Mouse (Mus musculus) testis, adult 2 months (tissue): ENCODE data around the gene Pik3ip1. TPM values are rescaled to one million over a fixed set of nuclear protein-coding genes. Genes with fewer than 3 reads are reported as not detected.

Source experiments
- H3K27ac ChIP-seq: fragments of 200-500 bp; 2 replicates; pipeline ENCODE4 v1.5.1; 2012; ENCODE audit warnings: low read depth, low read length; ENCODE audit not compliant: control insufficient read depth, insufficient read depth
- H3K27me3 ChIP-seq: fragments of 200-500 bp; 2 replicates; pipeline ENCODE4 v1.6.1; 2012; ENCODE audit warnings: mild to moderate bottlenecking, low read length, moderate library complexity; ENCODE audit not compliant: control insufficient read depth, insufficient read depth
- H3K36me3 ChIP-seq: fragments of 200-500 bp; 2 replicates; pipeline ENCODE4 v1.6.1; 2012; ENCODE audit warnings: mild to moderate bottlenecking, low read length; ENCODE audit not compliant: control insufficient read depth, insufficient read depth
- H3K4me1 ChIP-seq: fragments of 200-500 bp; 2 replicates; pipeline ENCODE4 v1.6.1; 2012; ENCODE audit warnings: low read length; ENCODE audit not compliant: control insufficient read depth, insufficient read depth
- H3K4me3 ChIP-seq: fragments of 200-500 bp; 2 replicates; pipeline ENCODE4 v1.5.1; 2012; ENCODE audit warnings: low read depth, mild to moderate bottlenecking, low read length, moderate library complexity, mixed read lengths; ENCODE audit not compliant: control insufficient read depth
- CTCF ChIP-seq: fragments of 200-500 bp; IDR thresholded peaks from 2 replicates; pipeline ENCODE4 v1.5.1; 2012; ENCODE audit warnings: low read depth, mild to moderate bottlenecking, inconsistent platforms, low read length, moderate library complexity; ENCODE audit not compliant: control insufficient read depth, insufficient read depth, insufficient replicate concordance
- POLR2A ChIP-seq: fragments of 200-500 bp; IDR thresholded peaks from 2 replicates; pipeline ENCODE4 v1.6.1; 2012; ENCODE audit warnings: low read depth, mild to moderate bottlenecking, inconsistent platforms, low read length, moderate library complexity; ENCODE audit not compliant: control insufficient read depth
- polyA plus RNA-seq: library from polyadenylated mRNA; depleted of rRNA; stranded (reverse); fragments of >200 nt; gene quantifications from 2 replicates; pipeline ENCODE4 v1.2.3, GENCODE M21; 2012

Gene Pik3ip1
- polyA plus RNA-seq, 1 experiment: 146 TPM

- no peak for TF ChIP-seq CTCF
- TF ChIP-seq POLR2A: no peak
- Histone ChIP-seq H3K4me1 (no peaks in the 10 kb centered on the region), H3K27me3 (no peaks in the 10 kb centered on the region), H3K27ac (no peak overlapping the region), H3K36me3 (no peaks in the 10 kb centered on the region), H3K4me3 (no peak overlapping the region)
Observed at GRCm38 (mm10) chr11:3318286-3318685, 11.9 kb upstream of the Pik3ip1 start.

- no peaks in the 10 kb centered on the region for H3K27me3 ChIP-seq
- no peak for TF ChIP-seq CTCF
- no peak overlapping the region; the same call in 1 of the 2 replicates for H3K27ac ChIP-seq
- no peak overlapping the region; the same call in 1 of the 2 replicates for H3K4me3 ChIP-seq
- H3K36me3 ChIP-seq: peaks cover 1% of the 10 kb centered on the region; the same call in 1 of the 2 replicates
- H3K4me1 ChIP-seq: peaks cover 10% of the 10 kb centered on the region
Observed at GRCm38 (mm10) chr11:3328271-3328670, 1.9 kb upstream of the Pik3ip1 start.

DNA sequence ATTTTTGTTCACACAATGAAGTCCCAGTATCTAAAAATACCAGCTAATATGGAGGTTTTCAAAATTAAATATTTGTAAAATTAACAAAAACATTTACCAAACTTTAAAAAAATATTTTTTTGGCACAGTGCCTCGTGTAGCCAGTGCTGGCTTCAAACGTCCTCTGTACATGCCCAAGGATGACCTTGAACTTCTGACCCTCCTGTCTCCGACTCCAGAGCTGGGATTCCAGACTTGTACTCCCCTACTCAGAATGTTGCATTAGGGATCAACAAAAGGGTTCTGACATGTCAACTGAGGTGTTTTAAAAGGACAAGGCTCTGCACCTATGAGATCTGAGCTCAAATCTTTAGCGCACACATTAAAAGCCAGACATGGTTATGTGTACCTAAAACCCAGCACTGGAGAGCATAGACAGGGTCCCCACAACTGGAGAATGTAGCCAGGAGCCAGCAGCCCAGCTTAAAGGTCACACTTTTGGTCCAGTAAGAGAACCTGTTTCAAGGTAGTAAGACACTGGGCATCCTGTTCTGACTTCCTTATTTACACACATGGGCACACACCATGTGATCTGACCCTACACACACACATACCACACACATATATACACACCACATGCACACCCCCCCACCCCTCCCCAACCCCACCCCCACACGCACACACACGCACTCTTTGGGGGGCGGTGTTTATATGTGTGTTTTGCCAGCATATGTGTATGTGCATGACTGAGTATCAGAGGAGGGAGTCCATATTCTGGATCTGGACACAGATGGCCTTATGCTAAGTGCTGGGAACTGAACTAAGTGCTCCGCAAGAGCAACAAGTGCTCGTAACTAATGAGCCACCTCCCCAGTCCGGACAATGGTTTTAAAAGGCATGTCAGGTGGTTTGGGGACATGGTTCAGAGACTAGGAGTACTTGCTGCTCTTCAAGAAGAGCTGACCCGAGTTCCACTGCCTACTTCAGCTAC lies 1.1 kb upstream of the Pik3ip1 start:
- H3K4me1 ChIP-seq: peaks cover 11% of the 10 kb centered on the region
- H3K27me3 ChIP-seq: no peaks in the 10 kb centered on the region
- peak overlapping the region; percentile 27; the same call in 1 of the 2 replicates for H3K27ac ChIP-seq
- H3K4me3 ChIP-seq: peak overlapping the region; percentile 51
- TF ChIP-seq CTCF (no peak), POLR2A (no peak)
- peaks cover 1% of the 10 kb centered on the region; the same call in 1 of the 2 replicates for H3K36me3 ChIP-seq

- Histone ChIP-seq H3K36me3 (peaks cover 6% of the 10 kb centered on the region), H3K27me3 (no peaks in the 10 kb centered on the region), H3K27ac (peak overlapping the region; percentile 92), H3K4me3 (peak overlapping the region; percentile 86), H3K4me1 (peaks cover 11% of the 10 kb centered on the region)
- no peak for TF ChIP-seq POLR2A
- TF ChIP-seq CTCF: no peak
Observed at GRCm38 (mm10) chr11:3330566-3330965, 365 bp downstream of the Pik3ip1 start.

- Histone ChIP-seq H3K4me3 (peak overlapping the region; percentile 86), H3K4me1 (peaks cover 11% of the 10 kb centered on the region), H3K27ac (peak overlapping the region; percentile 92), H3K36me3 (peaks cover 6% of the 10 kb centered on the region), H3K27me3 (no peaks in the 10 kb centered on the region)
- TF ChIP-seq POLR2A (no peak), CTCF (no peak)
Observed at GRCm38 (mm10) chr11:3330991-3331750, 970 bp downstream of the Pik3ip1 start.

DNA sequence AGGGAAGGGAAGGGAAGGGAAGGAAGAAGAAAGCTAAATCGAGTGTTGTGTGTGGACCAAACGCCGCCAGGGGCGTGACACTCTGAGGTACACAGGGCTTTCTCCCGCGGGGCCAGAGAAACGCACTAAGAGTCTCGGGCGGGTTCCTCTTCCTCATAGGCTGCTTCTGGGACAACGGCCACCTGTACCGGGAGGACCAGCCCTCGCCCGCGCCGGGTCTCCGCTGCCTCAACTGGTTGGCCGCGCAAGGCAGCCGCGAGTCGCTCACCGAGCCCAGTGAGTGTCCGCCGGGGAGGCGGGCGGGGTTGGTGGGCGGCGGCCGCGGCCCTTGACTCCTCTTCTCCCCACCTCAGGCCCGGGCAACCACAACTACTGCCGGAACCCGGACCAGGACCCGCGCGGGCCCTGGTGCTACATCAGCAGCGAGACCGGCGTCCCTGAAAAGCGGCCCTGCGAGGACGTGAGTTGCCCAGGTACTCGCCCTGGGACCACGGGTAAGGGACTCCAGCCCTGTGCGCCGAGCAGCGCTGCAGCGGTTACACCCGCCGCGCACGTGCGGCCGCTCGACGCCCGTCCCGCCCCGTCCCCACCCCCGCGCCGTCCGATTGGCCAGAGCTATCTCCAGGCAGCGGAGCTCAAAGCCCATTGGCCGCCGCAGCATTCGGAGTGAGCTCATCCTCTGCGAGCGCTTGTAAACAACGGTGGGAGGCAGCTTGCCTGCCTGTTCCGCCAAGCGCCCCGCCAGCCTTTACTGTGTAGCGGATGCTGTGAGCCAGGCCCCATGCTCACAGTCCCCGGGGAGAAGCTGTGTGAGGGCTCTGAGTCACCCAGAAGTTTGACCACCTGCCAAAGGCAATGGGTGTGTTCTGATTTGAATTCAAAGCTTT lies 1.8 kb downstream of the Pik3ip1 start:
- peaks cover 11% of the 10 kb centered on the region for H3K4me1 ChIP-seq

More for the DNA sequence above, 1.8 kb downstream of the Pik3ip1 start:
- no peak for TF ChIP-seq CTCF
- TF ChIP-seq POLR2A: peak; percentile 96
- Histone ChIP-seq H3K36me3 (peaks cover 6% of the 10 kb centered on the region), H3K27ac (peak overlapping the region; percentile 92), H3K4me3 (peak overlapping the region; percentile 86), H3K27me3 (no peaks in the 10 kb centered on the region)
